Mouse (Mus musculus) cerebellum, adult 2 months (tissue): ENCODE data around the gene Prss21. TPM values are rescaled to one million over a fixed set of nuclear protein-coding genes. Genes with fewer than 3 reads are reported as not detected.

Source experiments
- DNase-seq, 2 experiments: peaks; one replicate each; pipeline ENCODE4 v3.0.0; 2021
- H3K27ac ChIP-seq: fragments of 200-500 bp; 2 replicates; pipeline ENCODE4 v1.5.1; 2012; ENCODE audit warnings: low read length, control low read depth, inconsistent platforms; ENCODE audit not compliant: insufficient read depth
- H3K27me3 ChIP-seq: fragments of 200-500 bp; 2 replicates; pipeline ENCODE4 v1.6.1; 2012; ENCODE audit warnings: inconsistent platforms, mild to moderate bottlenecking, low read length, moderate library complexity; ENCODE audit not compliant: control insufficient read depth, insufficient read depth
- H3K4me1 ChIP-seq: fragments of 200-500 bp; 2 replicates; pipeline ENCODE4 v1.6.1; 2011; ENCODE audit warnings: low read length; ENCODE audit not compliant: control insufficient read depth, insufficient read depth
- H3K4me3 ChIP-seq: fragments of 200-500 bp; replicated peaks from 2 replicates; pipeline ENCODE3; 2011; ENCODE audit warnings: mild to moderate bottlenecking, low read depth, low read length, control low read depth; ENCODE audit not compliant: insufficient read depth
- CTCF ChIP-seq: fragments of 200-500 bp; IDR thresholded peaks from 2 replicates; pipeline ENCODE4 v1.5.1; 2011; ENCODE audit warnings: low read depth, mild to moderate bottlenecking, control low read depth, low read length, moderate library complexity, borderline replicate concordance; ENCODE audit not compliant: insufficient read depth
- POLR2A ChIP-seq: fragments of 200-500 bp; IDR thresholded peaks from 2 replicates; pipeline ENCODE4 v1.6.1; 2011; ENCODE audit warnings: low read length, control low read depth, borderline replicate concordance; ENCODE audit not compliant: insufficient read depth
- WGBS: fragments of 180-500 bp; shearing (Covaris S2); methylation state at CpG from one replicate; pipeline ENCODE4 v1.1.7; 2018; 5-methylcytosine and 5-hydroxymethylcytosine counted together
- polyA plus RNA-seq: library from polyadenylated mRNA; depleted of rRNA; stranded (reverse); fragments of >200 nt; gene quantifications from 2 replicates; pipeline ENCODE4 v1.2.3, GENCODE M21; 2012

Prss21 gene
- polyA plus RNA-seq, 1 experiment: not detected

DNA sequence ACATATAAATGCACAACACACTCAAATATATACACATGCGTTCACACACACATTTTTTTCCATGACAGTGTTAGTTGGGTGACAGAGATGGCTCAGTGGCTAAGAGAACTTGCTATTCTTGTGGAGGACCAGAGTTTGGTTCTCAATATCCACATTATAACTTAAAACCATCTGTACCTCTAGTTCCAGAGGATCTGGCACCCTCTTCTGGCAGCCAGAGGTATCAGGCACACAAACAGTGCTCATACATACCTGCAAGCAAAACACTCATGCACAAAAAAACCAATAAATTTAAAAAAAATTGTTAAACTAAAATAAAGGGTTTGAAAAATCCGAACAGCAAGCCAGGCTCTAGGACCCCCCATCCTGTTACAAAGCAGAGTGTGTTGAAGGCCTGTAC is 17.8 kb upstream of the Prss21 start:
- WGBS: 66% methylated on average over 2 of the region's 2 CpGs
- H3K27me3 ChIP-seq: no peaks in the 10 kb centered on the region

DNA sequence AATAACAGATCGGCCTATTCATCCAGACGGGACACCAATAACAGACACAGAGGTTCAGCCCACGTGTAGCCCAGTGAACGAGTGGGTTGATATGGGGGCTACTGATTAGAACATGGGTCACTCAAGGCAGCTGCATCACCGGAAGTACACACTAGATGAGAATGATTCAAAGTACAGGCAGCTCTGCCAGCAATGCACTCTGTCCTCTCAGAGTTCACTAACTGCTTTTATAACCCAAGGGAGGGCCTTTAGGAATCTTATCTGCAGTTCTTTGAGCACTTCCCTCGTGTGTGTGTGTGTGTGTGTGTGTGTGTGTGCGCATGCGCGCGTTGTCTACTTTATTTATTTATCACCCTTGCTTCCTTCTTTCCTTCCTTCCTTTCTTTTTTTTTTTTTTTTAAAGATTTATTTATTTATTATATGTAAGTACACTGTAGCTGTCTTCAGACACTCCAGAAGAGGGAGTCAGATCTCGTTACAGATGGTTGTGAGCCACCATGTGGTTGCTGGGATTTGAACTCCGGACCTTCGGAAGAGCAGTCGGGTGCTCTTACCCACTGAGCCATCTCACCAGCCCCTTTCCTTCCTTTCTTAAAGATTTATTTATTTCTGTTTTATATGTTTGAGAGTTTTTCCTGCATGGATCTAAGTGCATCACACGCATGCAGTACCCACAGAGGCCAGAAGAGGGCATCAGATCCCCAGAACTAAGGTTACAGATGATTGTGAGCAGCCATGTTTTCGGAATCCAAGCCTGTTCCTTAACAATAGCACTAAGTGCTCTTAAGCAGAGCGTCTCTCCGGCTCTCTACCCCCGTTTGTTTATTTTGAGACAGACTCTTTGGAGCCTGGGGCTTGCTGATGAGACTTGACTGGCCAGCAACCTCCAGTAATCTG is 16.8 kb upstream of the Prss21 start:
- no peaks in the 10 kb centered on the region for H3K4me1 ChIP-seq
- 62% methylated on average over 18 of the region's 19 CpGs for WGBS
- H3K27me3 ChIP-seq: no peaks in the 10 kb centered on the region
- peak in 1 of 2 experiments; percentile 63 for DNase-seq
- no peak overlapping the region for H3K27ac ChIP-seq
- TF ChIP-seq CTCF (peak; percentile 71), POLR2A (no peak)
- H3K4me3 ChIP-seq: no peak overlapping the region

More for the DNA sequence above, 17.8 kb upstream of the Prss21 start:
- TF ChIP-seq CTCF (no peak), POLR2A (no peak)
- DNase-seq: no peak
- H3K4me3 ChIP-seq: no peak overlapping the region
- H3K27ac ChIP-seq: no peak overlapping the region
- no peaks in the 10 kb centered on the region for H3K4me1 ChIP-seq

DNA sequence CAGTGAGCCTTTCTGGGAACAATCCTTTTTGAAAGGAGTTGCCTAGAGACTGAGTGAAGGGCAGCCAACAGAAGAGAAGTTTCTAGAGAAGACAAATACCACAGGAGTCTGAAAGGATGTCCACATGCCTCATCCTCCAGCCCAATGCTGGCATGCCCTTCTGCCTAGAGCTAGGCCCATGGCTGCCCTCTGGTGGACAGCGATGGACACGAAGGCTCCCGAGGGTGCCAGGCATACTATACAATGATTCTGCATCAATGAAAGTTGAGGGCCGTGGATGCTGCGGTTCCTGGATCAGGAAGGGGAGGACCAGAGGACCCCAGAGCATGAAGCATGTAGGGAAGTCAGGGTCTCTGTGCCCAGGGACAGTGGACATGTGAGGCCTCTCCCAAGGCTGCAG is 14.6 kb upstream of the Prss21 start:
- 23% methylated on average over 5 of the region's 5 CpGs for WGBS
- DNase-seq: no peak
- Histone ChIP-seq H3K27ac (no peak overlapping the region), H3K4me1 (no peaks in the 10 kb centered on the region), H3K4me3 (no peak overlapping the region), H3K27me3 (no peaks in the 10 kb centered on the region)
- TF ChIP-seq POLR2A: no peak
- TF ChIP-seq CTCF: peak; percentile 35; the same call in 1 of the 2 replicates

DNA sequence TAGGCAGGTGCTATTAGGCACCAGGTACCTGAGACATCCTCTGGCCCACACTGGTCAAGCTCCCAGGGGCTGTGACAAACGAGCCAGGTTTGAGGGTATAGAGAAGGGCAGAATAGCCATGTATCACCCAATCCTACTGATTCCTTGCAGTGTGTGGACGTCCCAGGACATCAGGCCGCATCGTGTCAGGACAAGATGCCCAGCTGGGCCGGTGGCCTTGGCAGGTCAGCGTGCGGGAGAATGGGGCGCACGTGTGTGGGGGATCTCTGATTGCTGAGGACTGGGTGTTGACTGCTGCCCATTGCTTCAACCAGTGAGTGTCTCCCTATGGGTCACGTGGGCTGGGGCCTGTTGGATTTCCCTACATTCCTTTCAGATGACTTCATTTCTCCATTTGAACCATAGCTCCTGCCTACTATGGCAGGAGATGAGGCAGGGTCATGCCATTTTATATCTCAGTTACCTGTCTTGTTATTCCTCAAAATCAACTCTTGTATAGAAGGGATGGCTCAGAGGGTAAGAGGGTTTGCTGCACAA is 13.6 kb upstream of the Prss21 start:
- H3K27me3 ChIP-seq: no peaks in the 10 kb centered on the region
- no peak for DNase-seq
- TF ChIP-seq POLR2A (no peak), CTCF (no peak)
- no peak overlapping the region for H3K4me3 ChIP-seq
- 86% methylated on average over 10 of the region's 10 CpGs for WGBS
- H3K4me1 ChIP-seq: no peaks in the 10 kb centered on the region
- no peak overlapping the region for H3K27ac ChIP-seq

DNA sequence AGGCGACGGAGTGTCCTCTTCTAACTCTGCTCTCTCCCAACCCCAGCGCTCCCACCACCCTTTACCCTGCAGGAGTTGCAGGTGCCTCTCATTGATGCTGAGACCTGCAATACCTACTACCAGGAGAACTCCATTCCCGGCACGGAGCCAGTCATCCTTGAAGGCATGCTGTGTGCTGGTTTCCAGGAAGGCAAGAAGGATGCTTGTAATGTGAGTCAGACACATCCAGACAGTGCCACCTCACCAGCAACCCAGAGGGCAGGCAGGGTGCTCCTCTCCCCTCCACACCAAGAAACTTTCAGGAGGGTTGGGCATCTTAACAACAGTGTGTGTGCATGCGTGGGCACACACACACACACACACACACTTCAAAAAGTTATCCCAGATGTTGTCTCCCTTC is 10.7 kb upstream of the Prss21 start:
- 79% methylated on average over 6 of the region's 6 CpGs for WGBS

DNA sequence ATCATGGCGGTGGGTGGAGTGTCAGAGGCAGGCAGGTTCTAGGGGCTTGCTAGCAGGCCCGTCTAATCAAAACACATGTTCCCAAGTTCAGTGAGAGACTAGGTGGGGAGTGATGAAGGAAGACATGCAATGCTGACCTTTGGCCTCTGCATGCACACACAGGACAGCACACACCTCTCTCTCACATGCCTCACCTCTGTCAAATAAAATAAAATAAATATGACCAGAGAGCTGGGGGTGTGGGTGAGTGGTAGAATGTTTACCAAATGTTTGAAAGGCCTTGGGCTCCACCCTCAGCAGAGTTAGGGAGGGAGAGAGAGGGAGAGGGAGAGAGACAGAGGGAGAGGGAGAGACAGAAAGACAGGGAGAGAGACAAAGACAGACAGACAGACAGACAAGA is 9.9 kb upstream of the Prss21 start:
- 92% methylated on average over 2 of the region's 2 CpGs for WGBS
- TF ChIP-seq POLR2A (no peak), CTCF (no peak)

More for the DNA sequence above, 10.7 kb upstream of the Prss21 start:
- TF ChIP-seq POLR2A (no peak), CTCF (no peak)
- no peak for DNase-seq
- Histone ChIP-seq H3K4me3 (no peak overlapping the region), H3K27me3 (no peaks in the 10 kb centered on the region), H3K4me1 (no peaks in the 10 kb centered on the region), H3K27ac (no peak overlapping the region)

DNA sequence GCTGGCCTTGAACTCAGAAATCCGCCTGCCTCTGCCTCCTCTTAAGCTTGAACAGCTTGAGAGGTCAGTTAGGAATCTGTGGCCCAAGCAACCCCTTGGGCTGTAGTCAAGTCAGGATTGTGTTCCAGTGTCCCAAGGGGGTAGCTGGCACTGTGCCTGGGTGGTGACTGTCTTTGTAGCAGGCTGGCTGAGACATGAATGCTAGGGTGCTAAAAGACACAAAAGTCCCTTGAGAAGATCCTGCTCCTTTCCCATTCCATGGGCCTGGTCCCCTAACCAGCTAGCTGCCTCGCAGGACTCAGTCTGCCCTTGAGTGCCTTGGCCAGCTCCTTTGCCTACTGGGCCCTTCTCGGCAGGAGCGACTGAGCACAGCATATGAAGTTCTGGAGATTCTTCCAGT is 4.9 kb upstream of the Prss21 start:
- 76% methylated on average over 4 of the region's 4 CpGs for WGBS
- TF ChIP-seq CTCF (no peak), POLR2A (no peak)
- no peak overlapping the region for H3K4me3 ChIP-seq
- DNase-seq: no peak
- H3K4me1 ChIP-seq: no peaks in the 10 kb centered on the region
- H3K27me3 ChIP-seq: no peaks in the 10 kb centered on the region
- H3K27ac ChIP-seq: no peak overlapping the region

More for the DNA sequence above, 9.9 kb upstream of the Prss21 start:
- no peak overlapping the region for H3K27ac ChIP-seq
- H3K4me1 ChIP-seq: no peaks in the 10 kb centered on the region
- H3K27me3 ChIP-seq: no peaks in the 10 kb centered on the region
- H3K4me3 ChIP-seq: no peak overlapping the region
- no peak for DNase-seq

DNA sequence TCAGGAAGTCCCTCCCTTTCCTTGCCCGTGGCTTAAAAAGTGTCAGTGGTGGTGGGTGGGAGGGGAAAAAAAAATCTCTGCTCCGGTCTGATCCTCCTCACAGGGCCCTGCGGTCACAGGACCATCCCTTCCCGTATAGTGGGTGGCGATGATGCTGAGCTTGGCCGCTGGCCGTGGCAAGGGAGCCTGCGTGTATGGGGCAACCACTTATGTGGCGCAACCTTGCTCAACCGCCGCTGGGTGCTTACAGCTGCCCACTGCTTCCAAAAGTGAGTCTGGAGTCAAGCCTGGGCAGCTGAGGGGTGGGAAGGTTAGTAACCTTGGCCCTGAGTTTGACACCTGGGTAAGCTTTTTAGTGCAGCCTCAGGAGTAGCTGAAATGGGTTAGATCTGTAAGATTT is 657 bp downstream of the Prss21 start:
- no peak for DNase-seq
- H3K27me3 ChIP-seq: no peaks in the 10 kb centered on the region
- no peaks in the 10 kb centered on the region for H3K4me1 ChIP-seq
- no peak overlapping the region for H3K27ac ChIP-seq
- no peak for TF ChIP-seq CTCF
- TF ChIP-seq POLR2A: no peak
- no peak overlapping the region for H3K4me3 ChIP-seq
- 90% methylated on average over 11 of the region's 11 CpGs for WGBS
